Mouse (Mus musculus) gastrocnemius, postnatal 4 days (tissue): ENCODE measurements around the gene Mc1r. TPM values are rescaled to one million over a fixed set of nuclear protein-coding genes. Genes with fewer than 3 reads are reported as not detected.
A peak's percentile ranks its signal among the peaks of the same experiment; 100 is the strongest.

Experiments used
- DNase-seq, 2 experiments: peaks; one replicate each; pipeline ENCODE4 v3.0.0; 2021 to 2022; ENCODE audit warnings: low spot score in 2 of 2, mixed read lengths in 2 of 2
- long read RNA-seq, 2 experiments: library from polyadenylated mRNA; stranded (forward); transcript quantifications; one replicate each; pipeline ENCODE4 v2.0.0; 2021
- total RNA-seq, 2 experiments: library from RNA; stranded (reverse); gene quantifications; 2 replicates each; pipeline ENCODE4 v1.2.3; 2021

The Mc1r gene
- not detected for total RNA-seq
- long read RNA-seq, experiment 1, result 0 reads
- long read RNA-seq, experiment 2, result 0 reads

GRCm38 (mm10) chr8:123406786-123407185, at the start of gene Mc1r:
Gene Mc1r, plus strand, starts transcription at chr8:123407107.
- peak in 1 of 2 experiments; percentile 51 for DNase-seq

GRCm38 (mm10) chr8:123361082-123361739, 45.7 kb upstream of the Mc1r start:
- peak in 1 of 2 experiments; percentile 64 for DNase-seq

DNA sequence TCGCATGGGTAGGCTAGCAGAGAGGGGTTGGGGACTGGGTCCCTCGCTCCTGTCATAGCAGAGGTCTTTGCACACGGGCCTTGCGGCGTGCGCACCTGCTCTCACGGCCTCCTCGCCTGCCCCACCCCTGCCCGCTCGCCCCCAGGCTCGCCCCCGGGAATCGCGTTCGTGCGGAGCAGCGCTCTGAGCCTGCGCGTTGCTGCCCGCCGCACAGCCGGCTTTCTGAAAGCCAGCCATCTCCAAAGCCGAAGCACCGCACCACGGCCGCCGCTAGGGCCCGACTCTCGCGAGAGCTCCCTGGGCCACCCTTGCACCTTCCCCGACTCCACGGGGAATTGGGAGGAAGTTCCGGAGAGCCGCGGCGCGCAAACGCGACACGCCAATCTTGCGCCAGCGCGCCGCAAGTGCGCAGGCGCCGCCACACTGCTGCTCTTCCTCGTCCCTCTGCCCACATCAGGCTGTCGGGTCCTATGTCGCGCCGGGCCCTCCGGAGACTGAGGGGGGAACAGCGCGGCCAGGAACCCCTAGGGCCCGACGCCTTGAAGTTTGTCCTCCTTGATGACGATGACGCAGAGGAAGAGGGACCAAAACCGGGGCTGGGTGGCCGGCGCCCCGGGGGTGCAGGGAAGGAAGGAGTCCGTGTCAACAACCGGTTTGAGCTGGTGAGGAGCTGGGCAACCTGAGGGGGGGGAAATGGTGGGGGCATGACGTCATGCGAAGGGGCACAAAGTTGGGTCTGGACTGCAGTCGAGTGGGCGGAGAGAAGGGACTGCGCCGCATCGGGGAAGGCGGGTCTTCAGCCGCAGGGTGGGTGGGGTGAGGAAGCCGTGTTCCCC, 33.3 kb upstream of the Mc1r start, which contains the start of gene Tcf25:
Gene Tcf25 (plus strand): TSS at position 351 of the 836 bp plus-strand sequence.
- DNase-seq, result peak; percentile 89 to 95

DNA sequence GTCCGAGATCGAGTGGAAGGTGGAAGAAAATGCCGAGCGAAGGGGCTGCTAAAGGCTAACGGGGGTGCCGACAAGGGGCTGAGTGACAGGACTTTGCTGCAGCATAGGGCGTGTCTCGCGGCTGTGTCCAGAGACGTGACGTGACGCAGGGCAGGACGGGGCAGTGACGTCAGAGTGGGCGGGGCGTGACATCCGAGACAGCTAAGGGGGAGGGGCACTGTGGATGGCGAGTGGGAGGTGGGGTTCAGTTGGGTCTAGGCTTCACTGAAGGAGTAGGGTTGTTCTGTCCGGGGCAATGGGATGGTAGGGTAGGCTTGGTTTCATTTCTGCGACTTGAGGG, 32.7 kb upstream of the Mc1r start:
- peak; percentile 94 to 97 for DNase-seq

GRCm38 (mm10) chr8:123375701-123376100, 31.2 kb upstream of the Mc1r start:
- DNase-seq, result no peak

GRCm38 (mm10) chr8:123376106-123376505, 30.8 kb upstream of the Mc1r start:
- no peak for DNase-seq

- no peak for DNase-seq
Observed at GRCm38 (mm10) chr8:123381711-123382110, 25.2 kb upstream of the Mc1r start.

DNA sequence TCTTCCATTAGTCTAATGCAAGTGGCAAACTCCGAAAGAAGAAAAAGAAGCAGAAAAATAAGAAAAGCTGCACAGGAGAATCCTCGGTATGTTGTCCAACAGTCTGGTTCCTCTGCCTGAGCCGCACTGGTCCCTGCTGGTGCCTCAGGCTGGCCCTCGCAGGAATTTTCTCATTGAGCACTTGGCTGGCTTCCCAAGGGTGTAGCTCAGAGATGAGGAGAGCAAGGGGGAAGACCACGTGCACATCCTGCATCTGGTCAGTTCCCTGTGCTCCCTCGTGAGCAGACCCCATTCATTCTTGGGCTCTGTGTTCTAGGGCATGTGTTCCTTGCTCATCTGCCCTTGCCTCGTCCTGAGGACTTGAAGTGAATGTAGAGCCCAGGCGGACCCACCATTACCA, 24.4 kb upstream of the Mc1r start:
- DNase-seq, result no peak

- no peak for DNase-seq
Observed at GRCm38 (mm10) chr8:123384883-123385540, 21.9 kb upstream of the Mc1r start.

GRCm38 (mm10) chr8:123387041-123387440, 19.9 kb upstream of the Mc1r start:
- no peak for DNase-seq

- DNase-seq, result no peak
Observed at GRCm38 (mm10) chr8:123387801-123388200, 19.1 kb upstream of the Mc1r start.

DNA sequence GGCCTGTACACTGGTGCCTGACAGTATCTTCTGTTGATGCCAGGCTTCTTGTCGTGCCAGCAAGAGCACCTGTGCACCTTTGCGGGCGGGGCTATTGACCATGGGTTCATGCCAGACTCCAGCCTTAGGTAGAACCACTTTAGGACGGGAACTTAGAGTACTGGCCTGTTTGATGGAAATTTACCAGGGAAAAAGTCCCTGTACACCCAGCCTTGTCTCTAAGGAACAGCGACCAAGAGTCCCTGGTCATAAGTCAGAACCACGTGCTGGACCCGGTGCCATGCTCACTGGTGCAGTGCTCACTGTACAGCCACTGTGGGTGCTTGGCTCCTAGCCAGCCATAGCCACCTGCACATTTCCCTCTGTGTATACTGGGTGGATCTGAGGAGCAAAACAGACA, 17.9 kb upstream of the Mc1r start:
- no peak for DNase-seq

- DNase-seq, result no peak
Observed at GRCm38 (mm10) chr8:123398308-123398707, 8.6 kb upstream of the Mc1r start.

GRCm38 (mm10) chr8:123401936-123402335, 5.0 kb upstream of the Mc1r start:
- no peak for DNase-seq

- DNase-seq, result no peak
Observed at GRCm38 (mm10) chr8:123402730-123403326, 4.1 kb upstream of the Mc1r start.

DNA sequence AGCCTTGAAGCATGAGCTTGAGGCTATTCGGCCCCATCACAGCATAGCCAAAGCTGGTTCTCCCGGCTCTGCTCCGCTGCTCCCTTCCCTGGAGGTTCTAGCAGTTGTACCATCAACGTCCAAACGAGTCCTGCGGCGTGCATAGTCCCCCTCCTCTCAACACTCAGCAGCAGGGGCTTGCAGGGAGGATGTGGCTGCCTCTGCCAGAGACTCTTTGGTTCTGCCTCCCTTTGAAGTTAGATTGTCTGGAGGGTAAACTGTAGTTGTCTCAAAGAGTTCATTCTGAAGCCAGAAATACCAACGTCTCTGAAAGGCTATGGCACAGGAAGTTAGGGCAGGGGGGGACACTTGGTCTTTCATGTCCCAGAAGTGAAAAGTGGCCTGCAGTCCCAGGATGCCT, 2.4 kb upstream of the Mc1r start:
- DNase-seq, result no peak

GRCm38 (mm10) chr8:123407612-123408011, 705 bp downstream of the Mc1r start:
- no peak for DNase-seq

- DNase-seq, result no peak
Observed at GRCm38 (mm10) chr8:123408586-123409544, 2.0 kb downstream of the Mc1r start.

GRCm38 (mm10) chr8:123410049-123410587, 3.2 kb downstream of the Mc1r start:
- DNase-seq, result no peak

- no peak for DNase-seq
Observed at GRCm38 (mm10) chr8:123410788-123411187, 3.9 kb downstream of the Mc1r start.
